Mouse (Mus musculus): Measurements from ENCODE around the gene Bahcc1.

- no peak for TF ChIP-seq CTCF (IDR thresholded peaks at IDR 0.05; ENCODE audit: low read depth)
- TF ChIP-seq EP300 (IDR thresholded peaks at IDR 0.05; ENCODE audit: low read depth) = no peak
These were observed 57.5 kb downstream of the Bahcc1 start for GRCm38 (mm10) chr11:120290266-120290665.
